Mouse (Mus musculus): Measurements from ENCODE around the gene Defb19.
A peak's percentile ranks its signal among the peaks of the same experiment; 100 is the strongest.

Gene Defb19

DNA sequence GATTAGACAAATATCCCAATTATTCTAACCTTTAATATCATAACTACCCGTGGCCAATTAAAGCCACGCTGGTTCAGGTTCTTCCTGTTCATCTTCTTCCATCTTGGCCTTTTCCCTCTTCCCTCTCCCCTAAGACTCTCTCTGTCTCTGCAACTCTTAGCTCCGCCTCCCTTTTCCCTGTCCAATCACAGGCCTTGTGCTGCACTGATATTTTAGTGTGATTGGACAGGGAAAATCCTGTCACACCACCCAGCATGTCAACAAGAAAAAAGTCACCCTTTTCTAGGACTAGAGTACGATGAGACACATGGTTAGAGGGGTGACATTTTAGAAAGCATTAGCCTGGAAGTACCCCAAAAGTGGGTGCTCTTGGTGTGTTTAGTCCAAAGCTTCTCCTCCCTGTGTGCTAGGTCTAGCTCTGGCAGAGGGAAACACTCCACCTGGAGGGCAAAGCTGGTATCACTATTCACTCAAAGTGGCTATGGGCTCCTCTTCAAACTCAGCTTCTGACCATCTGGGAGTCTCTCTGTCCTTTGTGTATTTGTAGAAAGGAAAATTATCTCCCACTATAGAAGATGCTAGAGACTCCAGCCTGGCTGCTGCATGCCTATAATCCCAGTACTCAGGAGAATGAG lies 6.9 kb upstream of the Defb19 start:
- DNase-seq (ENCODE audit: inconsistent ontology term), result no peak

DNA sequence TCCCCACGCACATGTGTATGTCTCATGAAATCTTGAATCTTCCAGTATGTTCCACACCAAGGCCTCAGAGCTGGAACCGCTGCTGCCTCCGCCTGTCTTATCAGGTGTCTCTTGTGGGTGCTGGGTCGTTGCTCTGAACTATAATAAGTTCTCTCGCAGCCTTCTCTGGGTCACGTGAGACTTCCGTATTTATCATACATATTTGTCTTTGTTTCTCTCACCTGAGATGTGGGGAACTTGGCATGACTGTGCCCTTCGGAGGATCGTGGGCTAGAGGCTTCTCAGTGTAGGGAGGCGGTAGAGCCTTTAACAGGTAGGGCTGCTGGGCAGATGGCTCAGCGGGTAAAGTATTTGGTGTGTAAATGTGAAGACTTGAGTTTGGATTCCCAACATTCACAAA lies 500 bp upstream of the Defb19 start:
- no peak for DNase-seq (ENCODE audit: inconsistent ontology term)

DNA sequence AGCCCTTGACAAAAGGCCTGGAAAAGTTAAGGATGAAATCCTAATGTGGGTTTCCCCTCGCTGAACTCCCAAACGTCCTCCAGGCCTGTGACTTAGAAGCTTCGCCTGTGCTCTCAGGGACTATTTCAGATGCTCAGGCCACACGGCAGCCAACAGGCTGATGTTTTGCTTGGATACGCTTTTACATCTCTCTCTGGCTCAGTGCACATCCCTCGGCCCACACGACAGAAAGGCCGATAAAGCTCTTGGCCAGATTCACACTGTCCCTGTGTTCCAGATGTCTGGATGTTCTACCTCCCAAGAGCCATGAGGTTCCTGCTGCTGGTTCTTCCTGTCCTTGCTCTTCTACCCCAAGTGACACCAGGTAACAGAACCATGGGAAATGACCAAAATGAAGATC lies 6.6 kb downstream of the Defb19 start:
- DNase-seq (ENCODE audit: inconsistent ontology term), result no peak

DNA sequence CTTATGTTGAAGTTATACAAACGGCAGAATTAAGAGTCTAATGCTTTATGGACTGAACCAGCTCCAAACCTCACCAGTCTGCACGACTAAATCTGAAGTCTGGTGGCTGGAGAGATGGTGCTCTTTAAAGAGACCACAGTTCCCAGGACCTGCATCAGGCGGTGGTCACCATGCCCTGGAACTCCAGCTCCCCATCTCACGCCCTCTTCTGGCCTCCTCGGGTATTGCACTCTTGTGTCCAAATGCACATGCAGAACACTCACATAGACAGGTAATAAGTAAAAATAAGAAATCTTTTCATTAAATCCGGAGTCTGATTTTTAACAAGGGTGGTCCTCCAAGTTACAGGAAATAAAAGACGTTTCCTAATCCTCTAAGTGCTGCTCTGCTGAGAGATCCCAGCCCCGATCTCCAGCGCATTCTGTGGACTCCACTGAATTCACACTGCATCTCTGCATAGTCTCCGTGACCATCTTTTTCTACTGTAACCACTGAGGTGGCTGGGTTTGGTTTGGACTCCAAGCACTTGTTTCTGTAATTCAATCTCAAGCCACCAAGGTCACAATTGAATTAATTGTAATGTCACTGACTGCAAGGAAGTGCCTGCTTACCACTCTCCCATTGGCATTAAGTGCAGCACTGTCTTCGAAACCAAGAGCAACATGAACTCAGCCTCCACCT lies 7.9 kb downstream of the Defb19 start, which contains the start of gene Defb21:
Defb21 (plus strand) TSS at position 631 of the 681 bp plus-strand sequence.
- no peak for DNase-seq (ENCODE audit: inconsistent ontology term)

DNA sequence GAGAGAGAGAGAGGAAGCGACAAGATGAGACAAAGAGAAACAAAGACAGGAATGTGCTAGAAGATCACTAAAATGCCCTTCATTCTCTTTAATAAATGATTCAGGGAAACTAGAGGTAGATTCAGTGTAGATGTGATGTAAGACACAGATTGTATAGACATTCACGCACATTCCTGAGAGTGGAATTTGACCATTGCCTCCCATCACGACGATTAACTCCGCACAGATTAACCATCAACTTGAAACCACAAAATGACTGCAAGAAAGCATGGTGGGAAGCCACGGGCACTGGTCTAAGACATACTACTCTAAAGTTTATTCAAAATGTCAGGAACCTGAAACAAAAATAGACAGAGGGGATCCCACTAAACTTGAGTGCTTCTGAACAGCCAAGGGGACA lies 9.8 kb downstream of the Defb19 start:
- DNase-seq (ENCODE audit: inconsistent ontology term), result no peak

DNA sequence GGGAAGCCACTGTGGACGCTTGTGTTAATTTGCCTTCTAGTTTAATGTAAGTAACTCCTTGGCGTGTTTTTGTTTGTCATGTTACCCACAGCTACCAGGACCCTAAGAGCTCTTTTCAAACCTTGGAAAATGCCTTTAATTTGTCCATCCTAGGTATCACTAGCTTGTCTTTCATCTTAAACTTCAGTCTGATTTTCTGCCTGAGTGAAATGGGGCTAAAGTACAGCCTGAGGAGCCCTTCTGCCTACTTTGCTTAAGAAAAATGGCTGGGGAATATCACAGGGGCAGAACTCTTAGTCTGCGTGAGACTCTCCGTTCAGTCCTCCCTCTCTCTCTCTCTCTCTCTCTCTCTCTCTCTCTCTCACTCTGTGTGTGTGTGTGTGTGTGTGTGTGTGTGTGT lies 10.2 kb downstream of the Defb19 start:
- DNase-seq (ENCODE audit: inconsistent ontology term), result no peak

DNA sequence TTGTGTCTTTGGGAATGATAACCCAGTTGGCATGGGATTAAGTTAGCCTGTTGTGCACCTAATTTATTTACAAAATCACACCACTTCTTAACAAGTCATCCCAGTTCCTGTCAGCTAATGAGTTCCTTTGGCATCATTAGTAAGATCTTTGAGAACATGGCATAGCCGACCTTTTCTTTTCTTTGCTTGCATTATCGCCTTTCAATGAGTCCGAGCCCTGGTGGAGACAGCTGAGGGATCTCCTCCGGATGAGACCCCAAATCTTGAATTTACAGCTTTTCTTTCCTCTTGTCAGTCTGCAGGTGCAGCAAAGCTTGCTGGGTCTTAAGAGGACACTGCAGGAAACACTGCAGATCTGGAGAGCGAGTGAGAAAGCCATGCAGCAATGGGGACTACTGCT lies 11.1 kb downstream of the Defb19 start, which contains the start of gene Gm17416:
Gm17416 (plus strand) TSS at position 301 of the 400 bp plus-strand sequence.
- no peak for DNase-seq (ENCODE audit: inconsistent ontology term)

DNA sequence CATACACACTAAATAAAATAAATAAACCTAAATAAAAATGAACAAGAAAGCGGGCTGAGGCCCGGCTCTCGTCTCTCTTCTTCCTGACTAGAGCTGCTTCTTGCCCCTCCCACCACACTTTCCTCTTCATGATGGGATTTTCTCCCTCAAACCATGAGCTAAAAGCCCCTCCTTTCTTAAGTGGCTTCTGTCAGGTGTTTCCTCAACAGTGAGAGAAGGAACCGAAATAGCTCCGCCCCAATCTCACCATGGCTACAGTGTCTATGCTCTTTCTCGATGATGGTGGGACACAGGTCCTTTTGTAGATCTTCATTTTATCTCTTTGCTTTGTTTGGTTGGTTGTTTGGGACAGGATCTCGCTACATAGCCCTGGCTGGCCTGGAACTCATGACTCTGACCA lies 23.5 kb downstream of the Defb19 start:
- DNase-seq (ENCODE audit: inconsistent ontology term), result no peak

DNA sequence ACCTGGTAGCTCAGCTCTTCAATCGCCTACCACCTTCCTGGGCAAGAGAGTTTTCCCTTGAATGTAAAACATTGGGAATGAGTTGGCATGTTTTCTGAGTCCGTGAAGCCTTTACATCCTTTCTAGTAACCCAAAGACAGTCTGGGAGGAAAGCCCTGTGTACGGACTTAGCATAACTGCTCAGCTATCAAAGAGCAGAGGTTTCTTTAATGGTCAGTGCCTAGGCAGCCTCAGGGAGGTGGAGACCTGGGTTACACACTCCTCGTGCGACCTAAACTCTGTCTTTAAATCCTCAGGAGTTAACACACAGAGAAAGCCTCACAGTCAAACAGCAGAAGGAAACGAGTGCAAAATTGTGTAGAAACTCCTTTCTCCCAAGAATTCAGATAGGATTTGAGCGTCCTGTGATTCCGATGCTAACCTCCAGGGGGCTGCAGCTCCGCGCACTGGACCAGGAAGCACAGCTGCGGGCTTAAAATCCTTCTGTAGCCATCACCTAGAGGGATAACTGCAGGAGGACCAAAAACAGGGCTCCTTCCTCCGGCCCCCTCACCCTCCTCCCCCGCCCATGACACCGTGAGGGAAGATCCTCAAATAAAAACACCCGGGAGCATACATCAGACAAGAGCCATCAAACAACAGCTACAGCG lies 26.2 kb downstream of the Defb19 start:
- peak; percentile 65 for DNase-seq (ENCODE audit: inconsistent ontology term)

DNA sequence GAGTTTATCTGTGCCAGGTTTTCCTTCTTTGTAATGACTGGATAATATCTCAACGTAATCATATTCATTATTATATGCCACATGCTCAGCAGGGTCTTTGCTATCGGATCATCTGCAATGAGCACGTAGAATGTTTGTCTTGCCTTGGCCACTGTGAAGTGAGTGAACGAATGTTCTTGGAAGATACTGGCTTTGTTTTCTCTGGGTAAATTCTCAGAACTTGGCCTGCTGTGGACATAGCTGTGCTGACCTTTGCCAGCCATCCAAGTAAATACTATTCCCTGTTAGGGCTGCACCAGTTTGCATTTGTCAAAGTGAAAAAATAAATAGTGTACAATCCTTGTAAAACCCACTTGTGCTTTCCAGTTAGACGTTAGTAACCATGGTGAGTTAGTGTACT lies 32.0 kb downstream of the Defb19 start:
- DNase-seq (ENCODE audit: inconsistent ontology term), result no peak

DNA sequence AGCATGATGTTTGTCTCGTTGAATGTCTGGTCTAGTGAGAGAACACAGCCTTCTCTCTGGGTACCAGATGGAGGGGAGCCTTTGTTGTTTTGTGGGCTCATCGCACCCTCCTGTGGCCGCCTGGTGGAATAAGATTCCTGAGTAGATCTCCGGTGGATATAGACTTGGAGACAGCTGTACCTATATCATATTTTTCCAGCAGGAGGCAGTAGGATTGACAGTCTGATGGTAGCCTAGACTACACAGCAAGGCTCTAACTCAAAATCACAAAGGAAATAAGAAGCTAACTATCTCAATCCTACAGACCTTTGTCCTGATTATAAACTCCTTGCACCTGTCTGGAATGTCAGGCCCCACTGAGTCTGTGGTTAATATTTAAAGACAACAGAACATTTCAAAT lies 35.4 kb downstream of the Defb19 start:
- DNase-seq (ENCODE audit: inconsistent ontology term), result peak; percentile 63

DNA sequence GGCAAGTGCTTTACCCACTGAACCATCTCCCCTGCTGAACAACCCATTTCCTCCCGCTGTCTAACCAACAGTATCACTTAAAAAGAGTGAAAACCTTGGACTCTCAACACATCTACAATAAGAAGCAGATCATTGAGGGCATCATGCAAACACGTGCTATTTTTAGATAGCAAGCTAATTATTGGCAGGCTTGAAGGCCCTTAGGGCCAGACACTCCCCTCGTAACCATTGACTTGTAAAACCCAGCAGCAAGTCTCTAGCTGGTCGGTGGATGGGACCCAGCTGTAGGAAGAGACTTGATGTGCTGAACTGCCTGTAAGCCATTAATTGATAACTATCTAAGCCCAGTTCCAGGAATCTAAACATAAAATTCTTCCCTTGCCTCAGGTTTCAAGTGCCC lies 36.6 kb downstream of the Defb19 start:
- no peak for DNase-seq (ENCODE audit: inconsistent ontology term)

DNA sequence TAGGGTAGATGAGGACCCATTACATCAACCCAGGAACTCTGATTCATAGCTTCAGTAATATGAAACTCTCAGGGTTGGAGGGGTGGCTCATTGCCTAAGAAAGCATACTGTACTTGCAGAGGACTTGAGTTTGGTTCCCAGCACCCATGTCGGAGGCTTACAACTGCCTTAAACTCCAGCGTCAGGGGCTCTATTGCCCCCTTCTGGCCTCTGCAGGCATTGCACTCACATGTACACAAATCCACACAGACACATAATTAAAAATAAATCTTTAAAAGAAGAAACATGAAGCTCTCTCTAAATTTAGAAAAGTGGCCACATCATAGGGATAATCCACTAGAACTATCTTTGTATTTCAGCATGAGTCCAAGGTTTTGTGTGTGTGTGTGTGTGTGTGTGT lies 37.2 kb downstream of the Defb19 start:
- DNase-seq (ENCODE audit: inconsistent ontology term), result no peak

DNA sequence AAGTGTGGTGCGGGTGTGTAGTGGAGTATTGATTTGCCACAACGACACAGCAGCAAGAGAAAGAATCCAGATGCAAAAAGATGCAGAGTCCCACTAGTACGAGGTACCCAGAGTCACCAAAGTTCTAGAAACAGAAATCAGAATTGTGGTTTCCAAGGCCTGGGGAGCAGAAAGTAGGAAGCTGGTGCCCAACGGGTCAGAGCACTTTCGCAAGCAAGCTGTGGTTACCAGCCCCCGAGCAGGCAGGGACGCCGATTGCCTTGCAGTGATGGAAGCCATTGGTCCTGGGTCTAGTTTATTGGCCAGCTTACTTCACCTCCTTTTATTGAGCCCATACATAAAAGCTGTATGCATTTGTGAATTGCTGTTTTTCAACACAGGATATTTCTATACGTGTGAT lies 38.1 kb downstream of the Defb19 start:
- no peak for DNase-seq (ENCODE audit: inconsistent ontology term)

DNA sequence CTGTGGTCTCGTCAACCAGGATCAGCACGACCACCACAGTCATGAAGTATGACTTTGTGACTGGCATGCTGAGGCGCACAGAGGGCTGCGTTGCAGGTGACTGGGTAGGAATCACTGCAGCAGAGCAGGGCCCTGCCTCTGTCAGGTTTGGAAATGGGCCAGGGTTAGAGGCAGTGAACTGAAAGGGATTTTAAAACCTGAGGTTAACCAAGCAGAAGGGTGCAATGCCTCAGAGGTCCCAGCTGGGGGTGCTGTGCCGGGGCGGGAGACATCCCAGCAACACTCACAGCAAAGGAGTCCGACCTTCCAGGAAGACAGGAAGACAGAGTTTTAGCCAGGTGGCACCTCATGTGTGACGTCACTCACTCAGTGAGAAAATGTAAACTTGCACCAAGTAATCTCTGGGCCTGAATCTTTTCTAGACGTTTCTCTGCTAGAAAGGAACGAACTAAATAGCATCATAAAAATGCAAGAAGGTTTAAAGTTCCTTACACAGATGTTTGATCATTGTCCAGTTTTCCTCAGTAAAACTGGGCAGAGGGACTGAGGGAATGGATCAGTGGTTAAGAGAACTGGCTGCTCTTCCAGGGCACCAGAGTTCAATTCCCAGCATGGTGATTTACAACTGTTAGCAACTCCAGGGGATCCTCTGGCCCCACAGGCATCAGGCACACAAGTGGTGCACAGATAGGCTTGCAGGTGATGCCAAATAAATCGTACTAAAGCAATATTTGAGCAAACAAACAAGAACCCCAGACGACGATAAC lies 40.0 kb downstream of the Defb19 start, which contains the start of gene Defb29:
Defb29 (minus strand) TSS at position 155 of the 767 bp plus-strand sequence.
- no peak for DNase-seq (ENCODE audit: inconsistent ontology term)
